Mouse (Mus musculus): ENCODE results near the gene Olfr1450.
"Not testable (repeated sequence)": the region's sequence is repeated elsewhere in the genome, so short reads cannot be mapped to it uniquely, and the experiment has no call there.

Olfr1450 gene

DNA sequence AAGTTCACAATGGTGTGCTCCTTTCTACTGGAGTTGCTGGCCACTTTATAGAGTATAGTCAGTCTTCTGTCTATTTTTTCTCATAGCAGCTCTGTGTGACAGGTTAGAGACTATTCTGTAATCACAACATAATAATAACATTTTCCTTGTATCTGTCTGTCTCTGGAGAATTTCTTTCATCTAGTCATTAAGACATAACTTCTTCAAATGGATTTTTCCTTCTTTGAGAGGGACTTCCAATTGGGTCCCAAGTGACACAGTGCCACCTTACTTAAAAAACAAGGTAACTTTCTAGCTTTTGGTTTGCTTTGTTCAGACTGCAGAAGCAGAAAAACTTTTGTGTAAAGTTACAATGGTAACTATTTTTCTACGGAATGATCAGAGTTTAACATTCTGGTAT is at the start of gene Olfr1450:
TSS of gene Olfr1450 (plus strand) at position 301 of the 400 bp plus-strand sequence.
- no peak for DNase-seq (ENCODE audit: low spot score in 2 of 2)

DNA sequence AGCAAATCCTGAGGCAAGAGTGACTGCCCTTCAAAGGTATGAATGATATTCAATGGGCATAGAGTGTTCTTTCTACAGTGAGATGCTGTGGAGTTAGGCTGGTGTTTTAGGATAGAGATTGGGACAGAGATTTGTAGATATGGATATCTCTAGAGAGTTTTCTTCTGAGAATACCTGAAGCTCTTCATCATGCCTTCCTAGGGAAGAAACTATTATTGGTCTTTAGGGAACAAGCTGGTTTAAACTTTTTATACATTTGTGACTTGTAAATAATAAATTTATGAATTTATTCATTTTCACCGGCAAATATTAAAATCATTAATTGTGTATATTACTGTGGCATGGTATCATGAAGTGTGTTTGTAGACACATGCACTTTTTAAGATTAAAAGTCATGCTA is 46.4 kb upstream of the Olfr1450 start, which contains the start of gene Olfr1447:
TSS of gene Olfr1447 (minus strand) at position 101 of the 400 bp plus-strand sequence.
- no peak for DNase-seq (ENCODE audit: low spot score in 2 of 2)

DNA sequence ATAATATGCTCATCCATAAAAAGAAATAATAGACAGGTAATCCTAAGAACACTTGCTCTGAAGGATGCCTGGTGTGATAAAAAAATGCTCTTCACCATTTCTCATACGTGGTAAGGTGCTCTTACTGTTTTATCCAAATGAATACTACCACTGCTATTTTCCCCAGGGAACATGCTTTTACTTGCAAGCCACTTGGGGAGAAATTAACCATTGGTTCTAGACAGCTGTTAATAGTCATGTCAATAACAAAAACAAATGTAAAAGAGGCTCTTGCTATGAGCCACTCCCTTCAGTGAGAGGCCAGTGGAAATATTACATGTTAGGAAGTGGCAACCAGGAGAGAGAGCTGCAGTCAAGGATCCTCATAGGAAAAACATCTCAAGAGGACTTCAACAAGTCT is 25.7 kb upstream of the Olfr1450 start, which contains the start of gene Olfr1448:
TSS of gene Olfr1448 (minus strand) at position 101 of the 400 bp plus-strand sequence.
- no peak for DNase-seq (ENCODE audit: low spot score in 2 of 2)

DNA sequence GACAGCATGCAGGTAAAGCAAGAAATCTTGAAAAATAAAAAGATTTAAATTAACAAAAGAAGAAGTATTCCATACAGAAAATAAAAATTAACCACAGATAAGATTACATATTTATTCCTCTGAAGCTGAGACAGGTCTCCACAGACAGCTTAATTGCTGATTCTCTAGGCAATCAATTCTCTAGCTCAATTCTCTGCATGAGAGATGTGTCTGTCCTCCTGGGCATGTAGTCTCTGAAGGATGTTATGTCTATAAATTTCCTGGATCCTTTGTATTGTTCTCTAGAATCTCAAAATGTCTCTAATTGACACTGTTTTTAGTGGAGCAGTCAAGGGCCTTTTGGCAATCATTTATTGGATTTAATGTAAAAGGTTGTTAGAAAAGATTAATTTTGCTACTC is 19.5 kb upstream of the Olfr1450 start, which contains the start of gene Olfr1449:
TSS of gene Olfr1449 (plus strand) at position 301 of the 400 bp plus-strand sequence.
- no peak for DNase-seq (ENCODE audit: low spot score in 2 of 2)

DNA sequence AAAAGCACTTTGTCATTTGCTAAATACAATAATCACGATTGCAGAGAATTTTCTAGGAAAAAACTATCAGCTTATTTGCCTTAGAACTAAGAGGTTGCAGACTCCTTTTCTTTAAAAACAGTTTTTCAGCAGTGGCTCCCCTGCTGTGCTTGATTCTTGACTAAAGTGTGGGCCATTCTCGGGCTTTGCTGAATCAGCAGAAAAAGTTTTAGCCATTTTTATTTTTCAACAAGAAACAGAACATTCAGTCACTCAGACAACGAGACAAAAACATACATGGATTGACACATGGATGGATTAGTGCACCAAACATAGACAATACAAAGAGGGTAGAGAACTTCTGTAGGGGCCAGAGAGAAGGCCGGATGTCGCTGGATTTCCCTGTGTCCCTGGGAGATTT is 20.0 kb downstream of the Olfr1450 start:
- DNase-seq (ENCODE audit: low spot score in 2 of 2): not testable (repeated sequence)

DNA sequence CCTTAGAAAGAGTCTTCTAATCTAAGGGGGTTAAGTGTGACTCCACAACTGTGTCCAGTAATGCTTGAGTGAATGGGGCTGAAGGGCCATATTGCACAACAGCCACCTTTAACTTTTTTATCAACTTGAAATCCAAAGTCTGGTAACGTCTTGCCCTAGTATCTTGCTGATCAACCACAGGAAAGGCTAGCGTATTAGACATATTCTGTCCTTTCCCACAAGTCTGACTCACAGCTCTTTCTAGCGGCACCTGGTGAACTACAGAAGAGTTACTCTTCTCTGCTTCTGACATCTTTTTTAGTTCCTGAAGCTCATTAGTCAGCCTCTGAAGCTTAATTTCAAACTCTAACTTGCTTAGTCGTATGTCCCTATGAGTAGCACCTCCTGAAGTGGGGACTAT is 42.3 kb downstream of the Olfr1450 start:
- DNase-seq (ENCODE audit: low spot score in 2 of 2): not testable (repeated sequence)

DNA sequence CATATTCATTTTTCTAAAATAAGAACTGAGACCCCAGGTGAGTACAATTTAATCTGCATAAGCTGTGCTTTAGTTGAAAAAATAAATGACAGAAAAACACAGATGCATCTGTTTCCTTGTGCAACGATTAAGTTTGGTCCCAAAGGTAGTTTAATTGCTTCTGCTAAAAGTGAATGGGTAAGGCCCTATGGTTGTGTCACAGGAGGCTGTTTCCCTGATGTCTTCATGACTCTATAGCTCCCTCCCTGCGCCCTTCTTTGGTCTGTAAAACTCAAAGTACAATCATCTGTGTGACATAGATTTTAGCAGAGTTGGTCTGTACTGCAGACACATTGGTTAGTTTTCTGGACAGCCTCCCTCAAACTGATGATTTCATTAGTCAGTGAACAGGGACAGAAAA is 44.7 kb downstream of the Olfr1450 start, which contains the start of gene Olfr1451:
TSS of gene Olfr1451 (plus strand) at position 301 of the 400 bp plus-strand sequence.
- no peak for DNase-seq (ENCODE audit: low spot score in 2 of 2)
